27 mouse cellular contexts compared by ENCODE assay signal in the genomic region with DNA sequence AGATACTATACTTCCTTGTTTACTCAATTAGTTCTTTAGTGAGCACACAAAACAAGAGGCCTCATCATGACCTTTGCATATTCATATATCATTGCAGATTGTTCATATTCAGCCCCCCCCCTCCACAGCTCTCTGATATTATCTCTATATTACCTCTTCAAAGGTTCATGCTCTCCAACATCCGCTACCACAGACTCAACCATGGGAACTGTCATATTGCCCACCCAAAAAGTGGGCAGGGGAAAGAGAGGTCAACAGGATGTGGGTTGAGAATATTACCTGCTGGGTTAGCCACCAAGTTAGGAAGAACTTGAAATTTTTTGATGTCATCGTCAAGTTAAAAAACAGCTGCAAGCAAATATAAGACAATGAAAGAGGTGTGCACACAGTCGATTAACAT. TPM values are rescaled to one million over a fixed set of nuclear protein-coding genes. Genes with fewer than 3 reads are reported as not detected.
"Had no signal": no experiment of that assay in that cellular context is flagged by ENCODE, and none has a peak within 500 bp of the region (broad histone marks: within the 10 kb centered on the region; RNA-seq: fewer than 3 reads in every experiment).

No protein-coding gene starts in this region.

RNA-seq across cellular contexts. Expression of gene Art2b, which starts 29.9 kb away (rescaled TPM):
- total RNA-seq: gastrocnemius, adult 18-20 months; gastrocnemius, adult 8-10 months; gastrocnemius, postnatal 14 days; gastrocnemius, postnatal 36 days; heart, postnatal 10 days; heart, postnatal 25 days; heart, postnatal 4 days; layer of hippocampus, adult 2 months; layer of hippocampus, postnatal 10 days; layer of hippocampus, postnatal 25 days; left cerebral cortex, adult 2 months; left cerebral cortex, postnatal 14 days; left cerebral cortex, postnatal 36 days had no signal
- polyA plus RNA-seq: heart, embryonic 11.5 days; heart, embryonic 13.5 days; heart, embryonic 15.5 days; hindbrain, embryonic 10.5 days; hindbrain, embryonic 12.5 days; hindbrain, embryonic 14.5 days; hindbrain, embryonic 16.5 days; kidney, embryonic 14.5 days; kidney, embryonic 16.5 days; limb, embryonic 10.5 days; limb, embryonic 12.5 days; limb, embryonic 14.5 days; liver, embryonic 11.5 days; liver, embryonic 13.5 days had no signal
